Mouse (Mus musculus) gastrocnemius, adult 8-10 months (tissue): Measurements from ENCODE around the gene Sec24c. TPM values are rescaled to one million over a fixed set of nuclear protein-coding genes. Genes with fewer than 3 reads are reported as not detected.
A peak's percentile ranks its signal among the peaks of the same experiment; 100 is the strongest.

Source experiments
- DNase-seq, 2 experiments: peaks; one replicate each; pipeline ENCODE4 v3.0.0; 2022; ENCODE audit warnings: low spot score in 2 of 2
- total RNA-seq, 4 experiments: library from RNA; stranded (reverse); gene quantifications; 2 replicates each; pipeline ENCODE4 v1.2.4; 2022

Sec24c gene
- total RNA-seq, 4 experiments from 2014 or later, result 64.6 to 79.3 (median 71.4) TPM

DNA sequence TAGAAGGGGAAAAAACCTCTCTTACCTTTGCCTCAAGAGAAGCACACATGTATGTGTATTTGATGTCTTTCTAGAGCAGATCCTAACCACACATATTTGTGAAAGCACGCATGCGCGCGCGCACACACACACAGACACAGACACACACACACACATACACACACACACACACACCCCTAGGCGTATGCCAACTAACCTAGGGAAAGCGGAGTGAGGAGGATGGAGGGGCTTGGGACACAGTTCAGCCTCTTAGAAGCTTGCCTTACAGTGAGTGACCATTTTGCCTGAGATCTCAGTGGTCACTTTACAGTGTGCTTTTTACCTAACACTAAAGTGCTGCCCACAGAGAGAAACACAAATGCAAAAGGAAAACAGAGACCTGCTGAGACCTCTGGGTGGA, 14.4 kb upstream of the Sec24c start:
- no peak for DNase-seq

DNA sequence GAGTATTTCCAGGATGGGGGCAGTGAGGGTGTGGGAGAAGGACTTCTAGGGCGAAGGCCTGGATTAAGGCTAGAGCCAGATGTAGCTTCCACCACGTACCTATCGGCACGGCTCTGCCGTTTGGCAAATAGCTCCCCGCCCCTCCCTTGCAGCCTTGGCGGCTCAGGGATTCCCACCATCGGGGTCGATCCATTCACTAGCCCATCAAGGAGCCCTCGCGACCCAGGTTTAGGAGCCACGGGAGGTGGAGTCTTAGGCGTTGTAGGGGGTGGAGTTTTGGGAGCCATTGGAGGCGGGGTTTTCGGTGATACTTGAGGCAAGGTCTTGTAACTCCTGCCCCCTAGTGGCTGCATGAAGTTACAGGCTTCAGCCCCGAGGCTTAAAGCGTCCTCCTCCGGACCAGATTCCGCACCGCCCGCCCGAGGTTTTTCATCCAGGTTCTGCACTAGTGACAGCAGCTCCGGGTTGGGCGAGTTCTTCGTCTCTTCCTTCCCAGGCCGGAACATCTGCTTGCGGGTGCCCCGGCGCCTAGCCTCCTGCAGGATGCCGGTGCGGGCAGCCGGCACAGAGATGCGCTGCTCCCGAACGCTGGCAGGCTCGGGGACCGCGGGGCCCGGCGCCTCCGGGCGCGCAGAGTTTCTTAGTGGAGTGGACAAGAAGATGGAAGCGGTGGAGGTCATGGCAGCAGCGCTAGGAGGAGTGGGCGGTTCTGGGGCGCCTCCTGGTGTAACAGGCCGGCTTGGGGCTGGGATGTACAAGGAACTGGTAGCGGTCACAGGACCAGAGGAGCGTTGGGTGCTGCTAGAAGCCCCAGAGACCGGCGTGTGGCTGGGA, 13.1 kb upstream of the Sec24c start:
- peak; percentile 92 to 94 for DNase-seq

- no peak for DNase-seq
Measured at GRCm38 (mm10) chr14:20661661-20662331, 12.3 kb upstream of the Sec24c start.

DNA sequence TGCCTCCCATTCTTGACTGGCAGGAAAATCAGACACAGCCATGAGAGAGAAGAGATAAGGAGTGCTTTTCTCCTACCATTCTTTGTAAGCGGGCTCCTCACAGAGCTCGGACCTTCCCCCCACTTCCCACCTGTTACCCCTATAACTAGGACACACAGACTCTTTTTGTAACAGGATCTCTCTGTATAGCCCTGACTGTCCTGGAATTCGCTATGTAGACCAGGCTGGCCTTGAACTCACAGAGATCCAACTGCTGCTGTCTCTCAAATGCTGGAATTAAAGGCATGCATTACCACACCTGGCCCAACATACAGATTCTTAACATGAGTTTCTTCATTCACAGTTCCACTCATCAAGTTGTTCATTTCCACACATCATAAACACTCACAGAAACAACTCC, 11.4 kb upstream of the Sec24c start:
- no peak for DNase-seq

- no peak for DNase-seq
Measured at GRCm38 (mm10) chr14:20663601-20664000, 10.5 kb upstream of the Sec24c start.

DNA sequence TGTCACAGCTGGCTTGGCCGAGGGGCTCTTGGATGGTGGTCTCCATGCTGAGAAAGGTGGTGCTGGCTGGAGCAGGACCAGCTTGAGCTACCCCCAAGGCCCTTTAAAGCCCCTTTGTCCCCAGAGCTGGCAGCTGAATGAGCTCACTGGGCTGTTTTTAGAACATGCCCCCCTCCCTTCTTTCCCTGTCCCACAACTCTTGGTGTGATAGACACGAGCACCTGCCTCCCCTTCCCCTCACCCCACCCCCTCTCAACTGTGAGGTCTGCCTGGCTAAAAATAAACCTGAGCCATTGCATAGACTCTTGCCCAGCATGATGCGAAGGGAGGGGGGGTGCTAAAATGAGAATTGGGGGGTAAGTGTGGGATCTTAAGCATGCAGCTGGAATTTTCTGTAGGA, 9.7 kb upstream of the Sec24c start:
- peak in 1 of 2 experiments; percentile 45 for DNase-seq

- no peak for DNase-seq
Measured at GRCm38 (mm10) chr14:20667469-20667868, 6.6 kb upstream of the Sec24c start.

GRCm38 (mm10) chr14:20668154-20668810, 5.8 kb upstream of the Sec24c start, which contains the start of gene Synpo2l:
Gene Synpo2l (minus strand): TSS chr14:20668354.
- peak; percentile 71 to 83 for DNase-seq

- no peak for DNase-seq
Measured at GRCm38 (mm10) chr14:20672990-20673389, 1.1 kb upstream of the Sec24c start.

DNA sequence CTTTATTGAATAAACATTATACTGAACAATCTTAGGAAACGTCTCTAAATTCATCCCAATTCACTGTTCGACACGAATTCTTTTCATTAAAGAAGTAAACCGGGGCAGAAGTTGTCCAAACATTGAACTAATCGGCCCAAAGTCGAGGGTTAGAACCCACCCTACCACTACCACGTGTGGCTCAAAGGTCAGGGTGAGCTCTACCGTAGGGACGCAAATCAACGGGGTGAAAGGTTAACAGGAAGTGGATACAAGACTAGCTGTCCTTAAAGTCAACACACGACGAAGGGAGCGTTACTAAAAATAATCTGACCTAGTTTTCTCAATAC, 409 bp upstream of the Sec24c start:
- DNase-seq, result no peak

DNA sequence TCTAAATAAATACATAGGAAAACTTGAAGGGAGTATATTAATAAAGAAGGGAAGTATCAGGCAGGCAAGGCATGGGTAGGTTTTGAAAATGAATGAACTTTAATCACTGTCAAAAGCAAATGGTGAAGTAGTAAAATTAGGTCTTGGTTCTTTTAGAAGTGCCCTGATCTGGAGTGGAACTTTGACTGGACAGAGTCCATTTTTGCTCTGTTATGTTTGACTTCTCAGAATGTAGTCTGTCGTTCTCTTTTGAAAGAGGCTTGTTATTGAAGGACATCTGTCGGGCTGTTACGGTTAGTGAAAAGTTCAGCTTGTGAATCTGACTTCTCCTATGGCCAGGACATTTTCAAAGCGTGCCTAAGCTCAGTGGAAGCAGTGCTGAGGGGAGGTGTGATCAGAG, 3.8 kb downstream of the Sec24c start:
- DNase-seq, result no peak

- no peak for DNase-seq
Measured at GRCm38 (mm10) chr14:20681742-20682141, 7.6 kb downstream of the Sec24c start.

DNA sequence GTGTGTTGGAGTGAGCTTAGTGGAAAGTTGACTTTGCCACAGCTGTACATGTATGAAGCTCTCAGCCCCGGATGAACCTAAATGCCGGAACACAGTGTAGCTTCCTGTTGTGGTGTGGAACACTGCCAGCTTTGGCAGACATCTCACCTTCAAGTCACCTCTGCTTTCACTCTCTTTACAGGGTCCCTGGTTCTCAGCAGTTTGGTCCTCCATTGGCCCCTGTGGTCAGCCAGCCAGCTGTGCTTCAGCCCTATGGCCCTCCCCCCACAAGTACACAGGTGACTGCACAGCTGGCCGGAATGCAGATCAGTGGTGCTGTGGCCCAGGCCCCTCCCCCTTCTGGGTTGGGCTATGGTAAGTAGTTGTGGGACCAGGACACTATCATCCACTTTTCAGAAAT, 8.4 kb downstream of the Sec24c start:
- no peak for DNase-seq

DNA sequence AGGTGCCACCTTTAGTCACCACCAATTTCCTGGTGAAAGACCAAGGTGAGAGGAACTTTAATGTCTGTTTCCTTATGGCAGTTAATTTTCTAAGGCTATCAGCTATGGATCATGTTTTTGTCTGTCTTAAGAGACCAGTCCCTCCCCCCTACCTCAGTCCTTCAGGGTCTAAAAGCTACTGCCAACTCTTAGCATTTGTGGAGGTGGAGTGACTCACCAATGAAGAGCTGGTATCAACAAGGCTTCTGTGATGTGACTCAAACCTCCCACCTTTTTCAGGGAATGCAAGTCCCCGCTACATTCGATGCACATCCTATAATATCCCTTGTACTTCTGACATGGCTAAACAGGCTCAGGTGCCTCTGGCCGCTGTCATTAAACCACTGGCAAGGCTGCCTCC, 12.5 kb downstream of the Sec24c start:
- no peak for DNase-seq

DNA sequence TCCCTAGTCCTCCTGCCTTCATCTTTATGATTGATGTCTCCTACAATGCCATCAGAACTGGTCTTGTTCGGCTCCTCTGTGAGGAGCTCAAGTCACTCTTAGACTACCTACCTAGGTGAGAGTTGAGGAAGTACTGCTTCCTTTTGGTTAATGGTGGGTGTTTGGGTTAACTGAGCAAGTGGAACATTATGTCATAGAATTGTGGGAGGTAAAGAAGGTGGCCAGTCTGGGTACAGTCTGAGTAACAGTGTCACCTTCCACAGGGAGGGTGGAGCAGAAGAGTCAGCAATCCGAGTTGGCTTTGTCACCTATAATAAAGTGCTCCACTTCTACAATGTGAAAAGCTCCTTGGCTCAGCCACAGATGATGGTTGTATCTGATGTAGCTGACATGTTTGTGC, 14.9 kb downstream of the Sec24c start:
- DNase-seq, result no peak

GRCm38 (mm10) chr14:20691772-20692171, 17.7 kb downstream of the Sec24c start:
- no peak for DNase-seq

DNA sequence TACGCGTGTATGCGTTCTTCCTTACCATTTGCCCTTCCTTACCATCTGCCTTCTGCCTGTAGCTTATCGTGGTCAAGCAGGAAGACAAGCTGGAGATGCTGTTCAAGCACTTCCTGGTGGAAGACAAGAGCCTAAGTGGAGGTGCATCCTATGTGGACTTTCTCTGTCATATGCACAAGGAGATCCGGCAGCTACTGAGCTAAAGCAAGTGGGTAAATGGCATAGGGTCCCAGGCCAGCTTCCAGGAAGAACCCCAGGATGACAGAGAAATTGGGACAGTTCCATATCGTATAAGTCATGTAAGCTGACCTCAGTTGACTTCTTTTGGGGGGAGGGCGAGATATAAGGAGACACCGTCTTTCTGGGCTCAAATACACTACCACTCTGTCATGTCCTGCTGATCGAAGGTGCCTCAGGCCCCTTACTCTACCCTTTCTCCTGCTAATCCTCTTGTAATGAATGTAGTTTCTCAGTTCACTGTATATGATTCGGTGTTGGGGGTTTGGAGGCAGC, 19.5 kb downstream of the Sec24c start:
- DNase-seq, result no peak

- DNase-seq, result no peak
Measured at GRCm38 (mm10) chr14:20694185-20694883, 20.2 kb downstream of the Sec24c start.

- DNase-seq, result peak; percentile 57 to 75
Measured at GRCm38 (mm10) chr14:20694884-20695760, 21.0 kb downstream of the Sec24c start, which contains the start of gene Fut11. Gene Fut11 (plus strand): TSS chr14:20694968.

- no peak for DNase-seq
Measured at GRCm38 (mm10) chr14:20695761-20696520, 21.8 kb downstream of the Sec24c start.
